Mouse (Mus musculus) liver (tissue): ENCODE results near the gene 1700016C15Rik.

Experiments used
- DNase-seq: peaks from one replicate; pipeline ENCODE4 v3.0.0-alpha.2; 2020; ENCODE audit warnings: mixed read lengths

Gene 1700016C15Rik

GRCm38 (mm10) chr1:177717057-177717835, 12.4 kb upstream of the 1700016C15Rik start:
- DNase-seq: no peak

GRCm38 (mm10) chr1:177718340-177719028, 11.1 kb upstream of the 1700016C15Rik start:
- no peak for DNase-seq

DNA sequence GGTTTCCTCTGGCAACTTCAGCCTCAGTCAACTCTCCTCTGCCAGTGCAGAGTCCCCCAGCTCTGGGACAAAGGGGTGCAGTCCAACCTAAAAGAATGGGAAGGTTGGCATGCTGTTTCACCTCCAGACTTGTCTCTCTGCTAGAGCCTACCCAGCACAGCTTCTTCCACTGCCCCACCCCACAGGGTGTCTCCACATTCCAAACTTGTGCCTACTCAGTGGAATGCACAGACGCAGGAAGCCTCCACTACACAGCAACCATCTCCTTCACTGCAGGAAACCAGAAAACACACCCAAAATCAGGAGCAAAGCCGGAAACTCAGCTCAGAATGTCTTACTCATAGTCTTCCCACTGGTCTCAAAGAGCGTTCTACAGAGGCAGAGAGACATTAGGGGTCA, 10.6 kb upstream of the 1700016C15Rik start:
- no peak for DNase-seq

GRCm38 (mm10) chr1:177723786-177724185, 5.8 kb upstream of the 1700016C15Rik start:
- no peak for DNase-seq

DNA sequence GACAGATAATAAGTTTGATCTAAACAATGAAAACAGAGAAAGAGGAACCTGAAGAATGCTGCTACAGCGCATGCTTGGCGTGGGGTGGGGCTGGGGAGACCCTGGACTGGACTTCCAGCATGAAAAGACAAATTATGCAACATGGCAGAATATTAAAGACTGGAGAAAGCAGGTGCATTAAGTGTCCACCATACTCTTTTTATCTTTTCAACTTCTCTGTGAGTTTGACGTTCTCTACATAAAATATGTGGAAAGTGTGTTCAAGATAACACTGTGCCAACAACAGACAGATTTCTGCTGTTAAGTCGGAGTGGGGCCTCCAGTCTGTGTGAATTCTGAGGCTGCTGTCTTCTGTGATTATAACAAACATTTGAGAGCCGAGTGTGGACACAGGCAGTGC, 2.7 kb upstream of the 1700016C15Rik start:
- no peak for DNase-seq

DNA sequence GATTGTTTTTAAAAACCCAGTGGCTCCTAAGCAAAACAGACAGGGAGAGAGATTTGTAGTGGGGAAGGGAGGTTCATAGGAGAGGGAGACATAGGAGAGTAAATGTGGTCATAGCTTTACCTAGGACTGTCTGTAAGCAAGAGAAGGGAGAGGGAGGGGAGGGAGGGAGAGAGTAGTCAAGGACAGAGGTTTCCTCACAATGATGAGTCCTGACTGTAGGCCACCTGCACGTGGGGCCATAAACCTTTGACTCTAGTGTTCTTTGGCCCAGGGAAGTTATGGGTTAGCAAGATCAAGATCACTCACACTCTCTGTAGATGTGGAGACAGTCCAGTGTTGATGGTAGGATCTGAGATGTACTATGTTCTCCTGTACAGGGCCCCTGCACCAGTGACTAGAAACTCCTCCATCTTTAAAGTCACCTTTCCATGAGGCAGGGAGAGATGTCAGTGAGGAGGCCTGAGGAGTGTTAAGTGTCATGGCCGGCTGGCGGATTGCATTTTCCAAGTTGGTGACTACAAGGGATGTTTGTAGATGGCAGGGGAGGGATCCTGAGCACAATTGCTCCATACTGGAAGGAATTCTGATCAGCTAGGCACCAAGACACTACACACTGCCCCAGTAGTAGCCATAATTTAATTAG, 1.6 kb upstream of the 1700016C15Rik start:
- DNase-seq: no peak

DNA sequence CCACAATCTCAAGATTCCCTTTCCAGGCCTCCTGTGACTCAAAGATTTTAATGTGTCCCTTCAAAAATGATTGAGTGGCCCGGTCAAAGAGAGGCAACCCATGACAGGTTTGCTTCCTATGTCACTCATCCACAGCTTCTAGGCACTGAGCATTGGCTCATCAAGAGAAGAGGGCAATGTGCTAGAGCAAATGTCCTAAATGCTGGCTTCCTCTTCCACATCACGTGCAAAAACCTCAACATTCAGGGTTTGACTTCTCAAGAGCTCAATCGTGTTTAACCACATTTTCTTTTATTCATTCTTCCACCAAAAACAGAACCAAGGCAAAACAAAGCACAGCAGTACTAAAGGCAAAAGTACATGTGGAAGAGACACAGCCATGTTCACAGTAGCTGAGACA, 2.4 kb downstream of the 1700016C15Rik start:
- DNase-seq: no peak

DNA sequence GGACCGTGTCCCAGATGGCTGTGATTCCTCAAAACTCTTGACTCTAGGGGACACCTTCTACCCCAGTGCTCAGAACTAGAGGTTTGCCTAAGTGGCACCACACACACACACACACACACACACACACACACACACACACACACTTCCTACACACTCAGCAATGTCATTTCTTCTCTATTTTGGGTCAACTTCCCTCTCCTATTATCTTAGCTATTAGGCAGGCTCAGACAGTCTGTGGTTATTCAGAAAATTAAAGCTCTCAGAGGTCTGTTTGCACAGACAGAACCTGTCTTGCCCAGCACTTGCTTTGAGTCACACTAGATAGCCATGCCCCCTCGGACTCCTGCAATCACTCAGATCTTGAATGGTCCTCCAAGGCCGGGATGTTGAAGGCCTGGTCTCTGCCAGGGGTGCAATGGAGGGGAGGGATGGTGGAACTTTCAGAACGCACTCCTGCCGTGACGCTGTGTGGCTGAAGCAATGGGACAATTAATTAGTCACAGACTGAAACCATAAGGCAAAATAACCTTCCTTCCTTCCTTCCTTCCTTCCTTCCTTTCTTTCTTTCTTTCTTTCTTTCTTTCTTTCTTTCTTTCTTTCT, 8.0 kb downstream of the 1700016C15Rik start:
- DNase-seq: no peak

DNA sequence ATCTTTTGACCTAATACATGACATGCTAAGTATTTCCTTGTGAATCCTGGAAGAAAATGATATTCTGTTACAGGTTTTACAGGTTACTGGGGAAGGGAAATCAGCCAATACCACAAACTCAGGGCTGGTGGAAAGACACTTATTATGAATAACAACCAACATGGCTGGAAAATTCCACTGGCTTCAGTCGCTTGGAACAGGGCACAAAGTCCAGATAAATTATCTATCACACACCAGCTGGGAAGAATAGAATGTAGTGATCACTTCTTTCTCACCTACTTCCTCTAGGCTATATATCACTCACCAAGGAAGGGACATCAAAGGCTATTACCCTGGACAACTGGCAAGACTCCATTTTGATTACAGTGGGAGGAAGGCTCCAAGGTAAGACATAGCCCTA, 11.1 kb downstream of the 1700016C15Rik start:
- no peak for DNase-seq

DNA sequence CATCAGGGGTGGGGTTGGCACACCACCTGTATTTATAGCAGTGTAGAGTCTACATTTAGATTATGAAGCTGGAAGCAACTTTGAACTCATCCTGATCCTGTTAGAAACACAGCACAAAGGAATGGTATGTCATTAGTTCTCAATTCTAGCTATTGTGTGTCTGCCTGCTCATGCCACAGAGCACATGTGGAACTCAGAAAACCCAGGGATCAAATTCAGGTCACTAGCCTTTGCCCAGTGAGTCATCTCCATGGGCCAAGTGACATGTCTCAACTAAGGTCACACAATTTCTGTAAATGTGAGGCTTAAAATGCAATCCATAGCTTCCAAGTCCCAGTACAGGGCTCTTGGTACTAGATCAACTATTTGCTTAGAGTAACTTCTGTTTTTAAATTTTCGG, 12.5 kb downstream of the 1700016C15Rik start:
- DNase-seq: no peak

DNA sequence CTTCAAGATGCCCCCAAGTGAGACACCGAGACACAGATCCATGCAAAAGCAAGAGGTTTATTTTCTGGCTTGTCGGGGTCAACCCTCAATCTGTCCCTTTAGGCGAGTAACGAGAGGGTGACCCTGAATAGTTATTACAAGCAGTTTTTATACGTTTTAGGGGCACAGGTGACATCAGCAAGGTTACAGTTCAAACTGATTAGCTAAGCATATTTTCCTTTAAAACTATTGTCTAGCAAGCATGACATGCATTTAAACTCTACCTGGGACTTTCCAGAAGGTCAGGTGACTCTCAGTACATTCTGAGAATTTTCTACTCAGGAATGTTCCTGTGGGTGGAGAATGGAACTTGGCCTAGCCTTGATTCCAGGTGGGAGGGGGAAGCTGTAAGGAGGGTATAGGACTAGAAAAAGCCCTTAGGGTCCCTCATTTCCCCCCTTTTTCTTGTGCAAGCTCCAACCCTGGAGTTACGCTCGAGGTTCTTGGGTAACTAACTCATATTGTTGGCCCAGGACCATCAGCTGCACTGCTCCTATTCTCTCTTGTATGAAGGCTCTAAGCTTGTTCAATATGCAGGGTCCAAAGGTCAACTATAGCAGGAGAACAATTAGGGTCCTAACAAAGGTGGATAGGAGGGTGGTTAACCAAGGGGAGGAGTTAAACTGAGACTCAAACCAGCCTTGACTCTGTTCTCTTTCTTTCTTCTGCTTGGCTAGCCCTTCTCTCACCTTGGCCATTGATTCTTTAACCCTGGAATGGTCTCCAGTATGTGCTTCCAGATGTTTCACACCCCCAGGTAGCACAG, 15.1 kb downstream of the 1700016C15Rik start:
- no peak for DNase-seq

GRCm38 (mm10) chr1:177747869-177748540, 18.4 kb downstream of the 1700016C15Rik start:
- no peak for DNase-seq

- DNase-seq: no peak
These were observed 23.9 kb downstream of the 1700016C15Rik start for GRCm38 (mm10) chr1:177753496-177753895.

DNA sequence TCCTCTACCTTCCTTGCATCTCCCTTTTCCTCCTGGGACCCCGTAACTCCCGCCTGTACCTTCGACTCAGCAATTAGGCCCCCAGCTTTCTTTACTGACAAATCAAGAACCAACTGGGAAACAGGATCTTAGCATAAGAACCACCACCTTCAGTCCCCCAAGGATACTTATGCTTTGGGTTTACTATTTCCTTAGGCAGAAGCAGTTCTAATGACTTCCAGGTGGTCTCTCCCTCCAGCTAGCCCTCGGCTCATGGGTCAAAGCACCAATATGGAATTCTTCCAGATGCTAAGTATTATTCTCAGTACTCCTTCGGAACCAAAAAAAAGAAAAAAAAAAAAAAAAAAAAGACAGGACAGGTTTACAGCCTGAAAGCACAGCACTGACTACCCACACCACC, 27.6 kb downstream of the 1700016C15Rik start:
- DNase-seq: no peak

DNA sequence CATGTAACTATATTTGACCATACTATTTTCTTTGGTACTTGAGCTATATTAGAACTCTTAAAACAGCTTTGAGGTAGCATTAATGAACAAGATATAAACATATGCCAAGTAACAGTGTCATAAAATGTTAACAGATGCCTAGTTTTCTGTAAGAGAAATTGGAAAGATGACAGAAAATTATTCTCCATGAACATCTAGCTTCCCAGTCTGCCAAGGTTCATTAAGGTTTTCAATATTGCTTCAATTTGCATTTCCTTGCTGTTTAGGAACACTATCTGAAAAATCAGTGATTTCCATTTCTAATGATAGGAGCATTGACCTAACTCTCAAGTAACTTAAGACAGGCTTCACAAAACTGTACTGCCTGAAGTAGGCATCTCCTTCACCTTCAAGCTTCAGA, 39.3 kb downstream of the 1700016C15Rik start:
- no peak for DNase-seq

- DNase-seq: no peak
These were observed 47.8 kb downstream of the 1700016C15Rik start for GRCm38 (mm10) chr1:177777397-177777796.

DNA sequence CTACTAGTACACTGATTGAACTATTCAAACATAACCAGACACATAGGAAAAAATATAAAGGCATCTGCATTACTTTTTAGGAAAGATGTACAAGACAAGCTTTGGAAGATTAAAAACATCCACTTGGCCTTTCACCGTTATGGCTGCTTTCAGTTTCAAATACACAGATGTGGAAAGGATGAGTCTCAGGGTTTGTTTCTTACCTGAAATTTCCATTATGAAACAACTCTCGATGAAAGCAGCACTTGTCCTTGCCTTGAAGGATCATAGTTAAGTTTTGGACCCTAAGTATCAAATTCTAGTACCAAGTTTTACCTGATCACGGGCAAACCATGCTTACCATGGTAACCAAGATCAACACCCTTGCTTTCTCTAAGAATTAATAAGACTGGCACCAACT, 63.2 kb downstream of the 1700016C15Rik start:
- no peak for DNase-seq

DNA sequence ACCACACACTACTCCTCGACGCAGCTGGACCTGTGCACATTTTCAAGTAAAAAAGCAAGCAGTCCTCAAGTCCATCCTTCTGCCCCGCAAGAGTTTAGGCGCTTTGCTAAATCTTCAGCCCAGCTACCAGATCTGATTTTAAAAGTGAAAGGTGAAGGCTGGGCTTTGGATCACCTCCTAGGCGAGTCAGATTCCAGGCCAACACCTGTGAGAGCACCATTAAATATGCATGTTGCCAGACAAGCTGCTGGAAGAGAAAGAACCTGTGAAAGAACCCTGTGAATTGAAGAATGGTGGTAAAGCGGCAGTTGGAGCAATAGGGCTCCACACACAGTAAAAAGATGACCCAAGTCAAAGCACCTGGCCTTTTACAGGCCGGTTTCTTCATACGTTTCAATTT, 65.3 kb downstream of the 1700016C15Rik start:
- DNase-seq: no peak

GRCm38 (mm10) chr1:177795421-177796192, 66.0 kb downstream of the 1700016C15Rik start:
- DNase-seq: no peak

DNA sequence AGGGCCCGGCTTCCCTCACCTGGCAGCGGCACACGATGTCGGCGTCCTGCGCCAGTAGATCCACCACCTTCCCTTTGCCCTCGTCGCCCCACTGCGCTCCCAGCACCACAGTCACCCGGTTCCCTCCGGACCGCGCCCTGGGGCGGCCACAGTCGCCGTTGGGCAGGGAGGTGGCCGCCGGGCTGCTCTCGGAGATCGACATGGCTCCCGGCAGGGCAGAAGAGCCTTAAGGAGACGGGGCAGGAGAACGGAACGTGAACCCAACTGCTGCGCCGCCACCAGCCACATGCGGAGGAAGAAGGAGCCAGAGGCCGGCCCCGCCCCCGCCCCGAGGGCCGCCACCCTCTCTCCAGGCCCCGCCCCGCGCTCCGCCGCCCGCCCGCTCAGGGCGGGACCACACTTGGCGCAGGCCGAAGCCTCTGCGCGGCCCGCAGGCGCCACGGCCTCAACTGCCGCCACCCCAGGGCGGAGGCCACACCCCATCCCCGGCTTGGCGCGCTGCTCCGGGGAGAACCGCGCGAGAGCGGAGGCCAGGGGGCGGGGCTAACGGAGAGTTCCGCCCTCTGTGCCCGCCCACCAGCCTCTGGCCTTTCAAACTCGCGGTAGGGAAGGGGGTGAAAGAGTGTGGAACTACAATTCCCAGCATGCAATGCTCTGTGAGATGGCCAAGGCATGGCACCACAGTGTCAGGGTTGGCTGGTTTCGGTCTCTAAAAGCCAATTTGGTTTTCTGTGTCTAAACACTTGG, 66.8 kb downstream of the 1700016C15Rik start, which contains the start of gene Adss:
Gene Adss, minus strand, starts transcription at position 319 of the 747 bp plus-strand sequence.
- DNase-seq: peak; percentile 99
